Mouse (Mus musculus) hindbrain, embryonic 15.5 days (tissue): ENCODE results near the gene Acadsb. TPM values are rescaled to one million over a fixed set of nuclear protein-coding genes. Genes with fewer than 3 reads are reported as not detected.
"Not testable (repeated sequence)": the region's sequence is repeated elsewhere in the genome, so short reads cannot be mapped to it uniquely, and the experiment has no call there.

ENCODE experiments used
- ATAC-seq: fragments of 200-750 bp; cut with Nextera tagmentation; 2 replicates; pipeline ENCODE4 v1.8.0; 2017; ENCODE audit warnings: low read depth, moderate number of reproducible peaks, moderate TSS enrichment; ENCODE audit not compliant: low FRiP score
- H3K27ac ChIP-seq: fragments of 300-500 bp; sonication (generic); replicated peaks from 2 replicates; pipeline ENCODE4 v1.5.1; 2015; ENCODE audit warnings: mild to moderate bottlenecking, inconsistent platforms
- H3K27me3 ChIP-seq: fragments of 300-500 bp; sonication (generic); 2 replicates; pipeline ENCODE4 v1.6.1; 2015; ENCODE audit warnings: control low read depth, inconsistent platforms
- H3K36me3 ChIP-seq: fragments of 300-500 bp; sonication (generic); 2 replicates; pipeline ENCODE4 v1.6.1; 2015; ENCODE audit warnings: control low read depth, inconsistent platforms
- H3K4me1 ChIP-seq: fragments of 300-500 bp; sonication (generic); replicated peaks from 2 replicates; pipeline ENCODE4 v1.6.1; 2015; ENCODE audit warnings: control low read depth, inconsistent platforms
- H3K4me2 ChIP-seq: fragments of 300-500 bp; sonication (generic); 2 replicates; pipeline ENCODE4 v1.6.1; 2015; ENCODE audit warnings: moderate library complexity, mild to moderate bottlenecking, inconsistent platforms
- H3K4me3 ChIP-seq: fragments of 300-500 bp; sonication (generic); 2 replicates; pipeline ENCODE4 v1.5.1; 2015; ENCODE audit warnings: mild to moderate bottlenecking, inconsistent platforms
- H3K9ac ChIP-seq: fragments of 300-500 bp; sonication (generic); 2 replicates; pipeline ENCODE4 v1.6.1; 2015; ENCODE audit warnings: inconsistent platforms
- H3K9me3 ChIP-seq: fragments of 300-500 bp; sonication (generic); 2 replicates; pipeline ENCODE4 v1.6.1; 2016; ENCODE audit warnings: control low read depth, inconsistent platforms
- WGBS: fragments of 180-500 bp; shearing (Covaris S2); methylation state at CpG from one replicate; pipeline ENCODE4 v1.1.7; 2015; 5-methylcytosine and 5-hydroxymethylcytosine counted together
- polyA plus RNA-seq: library from polyadenylated mRNA; unstranded; fragments of >200 nt; fragmentation: Nextera tagmentation; extraction: Ambion mirVana; gene quantifications from 2 replicates; pipeline ENCODE4 v1.2.1, GENCODE M21; 2015

Gene Acadsb
- 90.0 and 100 TPM in 2 replicates for polyA plus RNA-seq

GRCm38 (mm10) chr7:131410416-131411058 lies at the start of gene Acadsb, which contains the start of gene Ikzf5:
Gene Acadsb, plus strand, starts transcription at chr7:131410601.
Gene Ikzf5, minus strand, starts transcription at chr7:131410521.
- no peaks in the 10 kb centered on the region for H3K9me3 ChIP-seq
- under 1% methylated on average over 42 of the region's 42 CpGs for WGBS
- H3K27me3 ChIP-seq: no peaks in the 10 kb centered on the region
- ATAC-seq: peak; percentile 98
- no peaks in the 10 kb centered on the region for H3K36me3 ChIP-seq
- peak within 1 kb of the TSS; percentile 82 for H3K27ac ChIP-seq
- peak within 1 kb of the TSS; percentile 99 for H3K4me3 ChIP-seq
- peak within 1 kb of the TSS; percentile 77 for H3K4me2 ChIP-seq
- peak within 1 kb of the TSS; percentile 95 for H3K9ac ChIP-seq
- peaks cover 36% of the 10 kb centered on the region for H3K4me1 ChIP-seq

- Histone ChIP-seq H3K27me3 (no peaks in the 10 kb centered on the region), H3K4me3 (peak overlapping the region; percentile 90), H3K36me3 (peaks cover 15% of the 10 kb centered on the region), H3K27ac (peak overlapping the region; percentile 87), H3K4me2 (peak overlapping the region; percentile 88), H3K4me1 (peaks cover 17% of the 10 kb centered on the region), H3K9ac (peak overlapping the region; percentile 88), H3K9me3 (no peaks in the 10 kb centered on the region)
- ATAC-seq: peak; percentile 82
- under 1% methylated on average over 35 of the region's 35 CpGs for WGBS
Observed at GRCm38 (mm10) chr7:131362269-131362614, 48.2 kb upstream of the Acadsb start.

- H3K4me3 ChIP-seq: peak within 1 kb of the TSS; percentile 90
- H3K27me3 ChIP-seq: no peaks in the 10 kb centered on the region
- peak within 1 kb of the TSS; percentile 88 for H3K9ac ChIP-seq
- ATAC-seq: peak; percentile 98
- H3K9me3 ChIP-seq: no peaks in the 10 kb centered on the region
- H3K4me2 ChIP-seq: peak within 1 kb of the TSS; percentile 88
- WGBS: under 1% methylated on average over 55 of the region's 55 CpGs
- H3K4me1 ChIP-seq: peaks cover 17% of the 10 kb centered on the region
- peaks cover 12% of the 10 kb centered on the region for H3K36me3 ChIP-seq
- peak within 1 kb of the TSS; percentile 87 for H3K27ac ChIP-seq
Observed at GRCm38 (mm10) chr7:131362615-131363300, 47.6 kb upstream of the Acadsb start, which contains the start of gene 2310057M21Rik. Gene 2310057M21Rik, minus strand, starts transcription at chr7:131362759.

GRCm38 (mm10) chr7:131364131-131364530 lies 46.3 kb upstream of the Acadsb start:
- Histone ChIP-seq H3K27me3 (no peaks in the 10 kb centered on the region), H3K4me1 (peaks cover 17% of the 10 kb centered on the region), H3K4me2 (no peak overlapping the region), H3K9ac (no peak overlapping the region), H3K36me3 (0 out of 2 replicates have a peak, but pooled peaks cover 2% of the 10 kb centered on the region), H3K9me3 (no peaks in the 10 kb centered on the region), H3K27ac (no peak overlapping the region), H3K4me3 (no peak overlapping the region)
- ATAC-seq: no peak
- WGBS: 97% methylated on average over 8 of the region's 8 CpGs

GRCm38 (mm10) chr7:131370648-131371469 lies 39.5 kb upstream of the Acadsb start, which contains the start of gene Pstk:
Gene Pstk, plus strand, starts transcription at chr7:131371141.
- no peaks in the 10 kb centered on the region for H3K36me3 ChIP-seq
- peaks cover 9% of the 10 kb centered on the region for H3K4me1 ChIP-seq
- peak within 1 kb of the TSS; percentile 93 for H3K27ac ChIP-seq
- H3K4me2 ChIP-seq: peak within 1 kb of the TSS; percentile 83
- peak within 1 kb of the TSS; percentile 96 for H3K9ac ChIP-seq
- H3K27me3 ChIP-seq: no peaks in the 10 kb centered on the region
- 5% methylated on average over 47 of the region's 47 CpGs for WGBS
- H3K9me3 ChIP-seq: no peaks in the 10 kb centered on the region
- peak; percentile 96 for ATAC-seq
- H3K4me3 ChIP-seq: peak within 1 kb of the TSS; percentile 89

GRCm38 (mm10) chr7:131371470-131371860 lies 38.9 kb upstream of the Acadsb start:
- no peak; the same call in 1 of the 2 replicates for ATAC-seq
- Histone ChIP-seq H3K36me3 (no peaks in the 10 kb centered on the region), H3K4me1 (peaks cover 9% of the 10 kb centered on the region), H3K27me3 (no peaks in the 10 kb centered on the region), H3K4me2 (peak overlapping the region; percentile 83), H3K4me3 (peak overlapping the region; percentile 89), H3K9ac (peak overlapping the region; percentile 96), H3K27ac (peak overlapping the region; percentile 93), H3K9me3 (no peaks in the 10 kb centered on the region)
- 8% methylated on average over 9 of the region's 9 CpGs for WGBS

- Histone ChIP-seq H3K4me2 (peak overlapping the region; percentile 83), H3K36me3 (no peaks in the 10 kb centered on the region), H3K9me3 (no peaks in the 10 kb centered on the region), H3K27ac (no peak overlapping the region), H3K27me3 (no peaks in the 10 kb centered on the region), H3K4me3 (peak overlapping the region; percentile 89), H3K9ac (peak overlapping the region; percentile 96), H3K4me1 (peaks cover 9% of the 10 kb centered on the region)
- ATAC-seq: no peak
- WGBS: 72% methylated on average over 9 of the region's 9 CpGs
Observed at GRCm38 (mm10) chr7:131371880-131372651, 38.3 kb upstream of the Acadsb start.

- H3K4me2 ChIP-seq, H3K27ac ChIP-seq, ATAC-seq, H3K9ac ChIP-seq, H3K4me1 ChIP-seq, H3K4me3 ChIP-seq, H3K9me3 ChIP-seq, H3K27me3 ChIP-seq: not testable (repeated sequence)
- peaks cover 17% of the 10 kb centered on the region for H3K36me3 ChIP-seq
- WGBS: 86% methylated on average over 6 of the region's 7 CpGs
Observed at GRCm38 (mm10) chr7:131391761-131392160, 18.6 kb upstream of the Acadsb start.

- Histone ChIP-seq H3K27ac (peak overlapping the region; percentile 82), H3K4me3 (peak overlapping the region; percentile 99), H3K27me3 (no peaks in the 10 kb centered on the region), H3K9ac (peak overlapping the region; percentile 95), H3K36me3 (no peaks in the 10 kb centered on the region), H3K4me2 (peak overlapping the region; percentile 77), H3K4me1 (peaks cover 36% of the 10 kb centered on the region), H3K9me3 (no peaks in the 10 kb centered on the region)
- ATAC-seq: 0 out of 2 replicates have a peak, but pooled peaks have one; percentile 9
- 6% methylated on average over 16 of the region's 16 CpGs for WGBS
Observed at GRCm38 (mm10) chr7:131409321-131409987, 947 bp upstream of the Acadsb start.

- no peaks in the 10 kb centered on the region for H3K27me3 ChIP-seq
- H3K4me1 ChIP-seq: peaks cover 36% of the 10 kb centered on the region
- H3K4me2 ChIP-seq: peak overlapping the region; percentile 77
- WGBS: under 1% methylated on average over 38 of the region's 38 CpGs
- peak overlapping the region; percentile 99 for H3K4me3 ChIP-seq
- no peaks in the 10 kb centered on the region for H3K36me3 ChIP-seq
- ATAC-seq: peak; percentile 77
- peak overlapping the region; percentile 95 for H3K9ac ChIP-seq
- H3K9me3 ChIP-seq: no peaks in the 10 kb centered on the region
- peak overlapping the region; percentile 82 for H3K27ac ChIP-seq
Observed at GRCm38 (mm10) chr7:131409988-131410385, 414 bp upstream of the Acadsb start.
